Mouse (Mus musculus) large intestine, adult 2 months (tissue): Measurements from ENCODE around the gene Tmod1. TPM values are rescaled to one million over a fixed set of nuclear protein-coding genes. Genes with fewer than 3 reads are reported as not detected.

ENCODE experiments used
- DNase-seq: peaks from one replicate; pipeline ENCODE4 v3.0.0-alpha.2; 2012; ENCODE audit warnings: low read depth, low spot score
- WGBS: fragments of 180-500 bp; shearing (Covaris S2); methylation state at CpG from one replicate; pipeline ENCODE4 v1.1.7; 2018; 5-methylcytosine and 5-hydroxymethylcytosine counted together
- polyA plus RNA-seq: library from polyadenylated mRNA; depleted of rRNA; stranded (reverse); fragments of >200 nt; gene quantifications from 2 replicates; pipeline ENCODE4 v1.2.3, GENCODE M21; 2012; rRNA removed

The Tmod1 gene
- 2.2 and 2.3 TPM in 2 replicates for polyA plus RNA-seq

DNA sequence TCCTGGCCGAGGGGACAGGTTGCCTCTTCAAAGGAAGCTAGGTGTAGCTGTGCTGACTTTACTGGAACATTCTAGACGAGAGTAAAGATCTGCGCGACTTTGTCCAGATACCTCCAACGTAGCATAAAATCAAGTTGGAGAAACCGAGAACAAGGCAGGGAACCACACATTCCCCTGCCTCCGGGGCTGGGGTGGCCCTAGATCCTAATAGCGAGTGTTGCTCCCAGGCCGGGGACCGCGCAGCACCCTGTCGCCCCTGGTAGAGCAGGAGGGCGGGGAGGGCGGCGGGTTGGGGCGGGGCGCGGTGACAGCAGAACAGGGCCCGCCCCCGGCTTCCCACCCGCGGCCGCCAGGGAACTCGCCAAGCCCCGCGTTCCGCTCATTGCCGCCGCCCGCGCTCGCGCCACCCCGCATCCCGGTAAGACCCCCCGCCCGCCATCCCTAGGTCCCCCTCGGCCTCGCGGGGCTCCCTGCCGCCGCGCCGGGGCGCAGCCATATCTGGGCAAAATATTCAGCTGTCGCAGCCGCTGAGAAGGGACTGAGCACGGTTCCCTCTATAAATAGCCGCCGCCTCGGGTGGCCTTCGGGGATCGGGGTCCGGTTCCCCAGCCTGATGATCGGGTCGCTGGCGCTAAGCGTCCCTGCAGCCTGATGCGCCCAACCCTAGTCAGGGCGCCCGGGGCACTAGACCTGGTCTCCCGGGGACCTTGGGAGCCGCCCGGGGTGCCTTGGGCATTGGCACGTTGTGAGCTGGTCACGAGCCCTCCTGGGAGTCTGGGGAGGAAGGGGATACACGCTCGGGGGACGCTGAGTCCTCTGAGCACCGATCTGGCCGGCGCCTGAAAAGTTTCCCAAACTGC, at the start of gene Tmod1:
Gene Tmod1, plus strand, starts transcription at position 44 of the 860 bp plus-strand sequence.
- peak; percentile 7 for DNase-seq
- 1% methylated on average over 72 of the region's 72 CpGs for WGBS

DNA sequence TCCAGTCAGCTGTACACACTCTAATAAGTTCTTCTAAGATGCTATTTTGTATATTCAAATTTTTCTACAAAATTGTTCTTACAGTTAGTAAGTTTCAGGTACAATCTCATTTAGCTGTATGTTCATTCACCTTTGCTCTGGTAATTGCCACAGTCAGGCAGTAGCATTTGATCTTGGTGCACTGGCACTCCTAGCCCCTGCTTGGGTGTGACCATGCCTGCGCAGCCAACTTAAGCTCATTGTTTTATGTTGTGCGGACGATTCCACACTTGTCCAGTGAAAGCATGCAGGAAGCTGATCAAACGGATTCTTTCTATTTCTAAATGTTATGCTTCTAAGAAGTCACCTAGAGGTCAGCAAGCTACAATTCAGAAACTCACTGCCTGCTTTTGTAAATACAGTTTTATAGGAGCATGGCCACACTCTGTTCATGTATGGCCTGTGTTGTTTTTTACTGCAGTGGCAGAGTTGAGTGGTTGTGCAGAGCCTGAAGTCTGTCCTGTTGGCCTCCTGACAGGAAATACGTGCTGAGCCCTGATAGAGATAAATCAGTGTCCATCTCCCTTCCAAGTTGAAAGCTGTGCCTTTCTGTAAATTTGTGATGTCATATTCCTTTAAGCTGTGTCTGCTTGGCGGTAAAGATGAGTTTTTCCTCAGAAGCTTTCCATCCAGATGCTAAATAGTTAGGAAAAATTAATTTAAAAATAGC, 48.2 kb upstream of the Tmod1 start:
- 35% methylated on average over 6 of the region's 6 CpGs for WGBS
- no peak for DNase-seq

- 94% methylated on average over 4 of the region's 4 CpGs for WGBS
- no peak for DNase-seq
These were observed 40.2 kb upstream of the Tmod1 start for GRCm38 (mm10) chr4:45998536-45998935.

GRCm38 (mm10) chr4:46008142-46008793, 30.5 kb upstream of the Tmod1 start:
- no peak for DNase-seq
- 84% methylated on average over 5 of the region's 5 CpGs for WGBS

- no peak for DNase-seq
- WGBS: 93% methylated on average over 2 of the region's 2 CpGs
These were observed 27.0 kb upstream of the Tmod1 start for GRCm38 (mm10) chr4:46011698-46012097.

DNA sequence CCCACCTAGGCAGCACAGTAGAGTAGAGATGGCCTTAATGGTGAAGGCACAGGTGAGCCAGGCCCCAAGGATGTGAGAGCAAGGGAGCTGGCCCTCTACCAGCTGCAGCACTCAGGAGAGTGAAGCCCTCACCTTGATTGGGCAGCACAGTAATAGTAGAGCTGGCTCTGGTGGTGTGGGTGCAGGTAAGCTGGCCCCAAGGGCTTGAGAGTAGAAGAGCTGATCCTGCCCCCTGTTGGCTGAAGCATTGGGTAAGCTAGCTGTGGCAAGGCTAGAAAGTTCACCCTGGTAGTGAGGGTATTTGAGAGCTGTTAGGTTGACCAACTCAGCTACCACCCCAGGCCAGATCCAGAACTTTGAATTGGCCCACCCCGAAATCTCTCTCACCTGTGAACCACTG, 23.1 kb upstream of the Tmod1 start:
- no peak for DNase-seq
- 90% methylated on average over 1 of the region's 1 CpGs for WGBS

DNA sequence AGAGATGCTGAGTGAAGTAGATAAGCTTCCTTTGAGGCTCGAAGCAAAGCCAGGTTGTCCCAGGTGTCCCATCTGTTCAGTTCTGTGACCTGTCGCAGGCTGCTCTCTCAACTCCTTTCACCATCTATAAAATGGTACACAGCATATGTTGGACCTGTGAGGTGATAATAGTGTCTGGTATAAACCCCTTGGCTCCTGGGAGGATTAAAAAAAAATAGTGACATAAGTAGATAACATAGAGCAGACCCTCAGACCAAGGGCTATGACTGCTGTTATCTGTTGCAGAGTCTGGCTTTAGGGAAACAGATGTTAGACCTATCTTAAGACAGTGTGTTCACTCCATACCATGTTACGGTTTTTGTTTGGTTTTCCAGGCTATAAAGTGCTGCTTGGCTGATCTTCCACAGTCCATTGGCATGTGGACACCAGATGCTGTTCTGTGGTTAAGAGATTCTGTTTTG, 15.7 kb upstream of the Tmod1 start:
- WGBS: 58% methylated on average over 3 of the region's 3 CpGs

GRCm38 (mm10) chr4:46025893-46026292, 12.8 kb upstream of the Tmod1 start:
- 66% methylated on average over 7 of the region's 7 CpGs for WGBS
- no peak for DNase-seq

More for the DNA sequence above, 15.7 kb upstream of the Tmod1 start:
- no peak for DNase-seq

DNA sequence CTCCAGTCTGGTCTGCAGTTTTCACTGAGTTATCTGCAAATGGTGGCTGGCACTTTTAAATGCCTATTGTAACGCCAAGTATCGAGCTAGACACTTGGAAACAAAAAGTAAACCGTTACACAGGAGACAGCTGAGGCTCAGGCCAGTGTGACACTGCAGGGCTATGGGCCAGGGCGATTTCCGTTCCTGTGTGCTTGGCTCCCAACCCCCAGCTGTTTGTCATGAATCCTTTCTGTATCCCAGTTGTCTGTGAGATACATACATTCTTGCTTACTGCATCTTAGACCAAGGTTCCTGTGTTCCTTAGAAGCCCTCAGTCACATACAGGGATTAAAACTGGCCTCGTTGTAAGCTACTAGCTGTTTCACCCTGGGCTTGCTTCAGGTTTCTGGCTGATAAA, 10.5 kb upstream of the Tmod1 start:
- 72% methylated on average over 6 of the region's 6 CpGs for WGBS

DNA sequence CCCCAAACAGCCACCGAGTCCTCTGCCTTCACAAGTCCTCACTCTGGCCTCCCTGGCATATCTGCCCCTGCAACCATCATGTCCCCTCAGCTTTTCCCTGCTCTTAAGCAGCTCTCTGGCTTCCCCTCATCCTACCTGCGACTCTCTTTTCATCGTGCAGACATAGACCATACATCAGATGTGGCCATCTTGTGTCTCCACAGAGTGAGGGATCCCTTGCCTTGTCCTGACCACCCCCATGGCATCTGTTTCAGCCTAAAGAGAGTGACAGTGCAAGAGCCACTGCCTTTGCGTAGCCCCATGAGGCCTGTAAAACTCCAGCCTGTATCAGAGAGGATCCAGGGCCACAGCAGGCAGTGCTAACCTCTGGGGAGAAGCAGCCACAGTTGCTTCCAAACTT, 10.0 kb upstream of the Tmod1 start:
- WGBS: 85% methylated on average over 4 of the region's 4 CpGs
- DNase-seq: no peak

More for the DNA sequence above, 10.5 kb upstream of the Tmod1 start:
- DNase-seq: no peak

DNA sequence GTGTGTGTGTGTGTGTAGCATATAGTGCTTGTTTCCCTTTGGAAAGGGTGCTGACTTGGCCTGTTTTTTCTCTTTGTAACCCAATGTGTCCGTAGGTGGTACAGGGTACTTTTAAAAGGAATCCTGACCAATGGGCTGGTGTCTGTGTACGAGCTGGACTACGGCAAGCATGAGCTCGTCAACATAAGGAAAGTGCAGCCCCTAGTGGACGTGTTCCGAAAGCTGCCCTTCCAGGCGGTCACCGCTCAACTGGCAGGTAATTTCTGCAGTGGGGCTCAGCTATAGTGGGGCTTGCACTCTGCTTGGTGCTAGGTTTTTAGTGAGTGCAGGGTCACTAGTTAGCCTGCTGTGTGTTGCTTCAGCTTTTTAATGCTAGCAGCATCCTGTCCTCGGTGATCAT, 9.2 kb upstream of the Tmod1 start:
- WGBS: 59% methylated on average over 9 of the region's 9 CpGs
- DNase-seq: no peak

DNA sequence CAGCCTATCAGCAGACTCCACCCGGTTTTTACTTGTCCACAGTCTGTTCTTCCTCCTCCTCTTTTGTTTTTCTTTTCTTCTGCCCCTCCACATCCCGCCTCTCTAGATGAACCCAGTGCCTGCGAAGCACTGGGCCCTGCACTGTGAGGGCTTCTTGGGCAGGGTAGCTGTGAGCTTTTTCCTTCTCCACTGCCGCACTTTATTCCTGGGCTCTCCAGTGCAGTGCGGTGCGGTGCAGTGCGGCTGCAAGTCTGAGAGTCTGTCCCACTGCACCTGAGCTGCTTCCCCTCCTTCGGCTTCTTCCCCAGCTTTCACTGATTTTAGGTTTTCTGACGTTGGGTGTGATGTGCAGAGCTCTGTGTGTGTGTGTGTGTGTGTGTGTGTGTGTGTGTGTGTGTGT, 6.3 kb upstream of the Tmod1 start:
- WGBS: 79% methylated on average over 9 of the region's 9 CpGs

GRCm38 (mm10) chr4:46033197-46033596, 5.5 kb upstream of the Tmod1 start:
- DNase-seq: no peak
- 76% methylated on average over 2 of the region's 2 CpGs for WGBS

More for the DNA sequence above, 6.3 kb upstream of the Tmod1 start:
- no peak for DNase-seq

DNA sequence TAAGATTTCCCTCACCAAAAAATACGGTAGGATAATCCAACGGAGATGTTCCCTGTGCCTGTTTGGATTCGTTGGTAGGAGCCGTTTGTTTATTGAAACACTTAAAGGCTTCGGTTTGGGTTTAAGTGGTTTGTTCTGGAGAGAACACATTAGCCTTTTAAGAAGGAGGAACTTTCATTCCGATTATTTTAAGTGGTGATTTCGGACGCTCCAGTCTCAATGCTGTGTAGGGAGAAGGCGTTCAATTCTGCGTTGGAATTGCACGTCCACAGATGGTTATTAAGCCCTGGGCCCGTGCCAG, 194 bp upstream of the Tmod1 start:
- WGBS: 3% methylated on average over 12 of the region's 12 CpGs
- DNase-seq: no peak

DNA sequence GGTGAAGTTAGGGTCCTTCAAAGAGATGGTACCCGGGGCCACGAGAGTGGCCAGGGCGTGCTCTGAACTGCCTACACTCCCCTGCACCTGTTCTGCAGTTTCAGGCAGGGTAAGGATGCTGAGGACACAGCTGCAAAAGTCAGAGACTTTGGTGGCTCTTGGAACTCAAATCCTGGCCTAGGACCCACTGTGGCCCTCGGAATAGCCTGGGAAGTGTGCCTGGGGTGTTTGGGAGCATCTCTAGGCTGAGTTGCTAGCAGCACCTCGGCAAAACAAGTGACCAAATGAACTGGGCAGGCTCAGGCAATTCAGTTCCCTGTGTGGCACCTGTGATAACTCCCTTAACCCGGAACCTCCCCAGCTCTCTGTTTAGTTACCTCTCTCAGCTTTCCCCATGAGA, 1.2 kb downstream of the Tmod1 start:
- no peak for DNase-seq
- 12% methylated on average over 6 of the region's 6 CpGs for WGBS

- no peak for DNase-seq
- 14% methylated on average over 9 of the region's 9 CpGs for WGBS
These were observed 2.0 kb downstream of the Tmod1 start for GRCm38 (mm10) chr4:46040594-46041192.

DNA sequence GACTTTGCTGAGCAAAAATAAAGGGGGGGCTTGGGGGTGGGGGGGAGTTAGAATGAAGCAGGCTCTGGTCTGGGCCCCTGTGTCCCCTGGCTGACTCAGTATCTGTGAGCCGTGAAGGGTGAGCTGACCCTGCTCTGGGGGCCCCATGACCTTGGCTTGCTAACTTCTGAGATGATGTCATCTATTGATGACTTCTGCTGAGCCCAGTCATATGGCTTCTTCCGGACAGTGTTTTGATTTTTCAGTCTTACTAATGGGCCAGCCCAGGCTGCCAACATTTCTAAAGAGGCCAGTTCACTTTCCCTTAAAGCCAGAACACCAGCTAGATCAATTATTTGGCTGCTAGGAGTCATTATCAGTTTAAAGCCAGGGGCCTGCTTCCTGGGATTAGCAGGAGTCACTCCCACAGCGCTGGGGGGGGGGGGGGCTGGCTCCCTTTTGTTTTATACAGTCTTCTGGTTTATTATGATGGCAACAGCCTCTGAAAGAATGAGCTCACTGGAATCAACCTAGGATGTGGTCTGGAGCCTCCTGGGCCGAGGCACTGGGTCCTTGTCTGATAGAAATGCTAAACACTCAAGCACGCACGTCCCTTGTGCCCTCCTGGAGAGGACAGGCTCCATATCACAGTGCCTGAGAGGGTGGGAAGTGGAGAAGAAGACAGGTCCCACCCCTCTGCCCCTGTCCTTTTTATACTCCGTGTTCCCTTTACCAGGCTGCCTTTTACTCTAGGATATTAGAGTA, 3.2 kb downstream of the Tmod1 start:
- DNase-seq: no peak
- WGBS: 55% methylated on average over 7 of the region's 7 CpGs

DNA sequence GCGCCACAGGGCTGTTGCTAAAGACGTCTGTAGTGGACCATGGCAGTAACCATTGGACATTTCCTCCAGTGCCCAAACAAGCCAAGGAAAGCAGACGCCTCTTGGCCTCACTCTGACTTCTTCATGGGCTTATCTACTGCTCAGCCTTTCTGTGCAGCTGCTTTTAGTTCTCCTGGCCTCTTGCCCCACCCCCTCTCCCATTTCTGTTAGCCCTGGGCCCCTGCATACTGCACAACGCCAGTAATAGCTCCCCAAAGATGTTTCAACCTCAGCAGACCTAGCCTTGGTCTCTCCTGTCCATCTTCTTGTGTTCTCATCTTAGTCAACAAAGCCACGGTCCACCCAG, 3.7 kb downstream of the Tmod1 start:
- DNase-seq: no peak
- WGBS: 48% methylated on average over 5 of the region's 5 CpGs

- WGBS: 64% methylated on average over 8 of the region's 8 CpGs
- no peak for DNase-seq
These were observed 4.6 kb downstream of the Tmod1 start for GRCm38 (mm10) chr4:46043361-46043760.

GRCm38 (mm10) chr4:46047971-46048370, 9.2 kb downstream of the Tmod1 start:
- WGBS: 61% methylated on average over 4 of the region's 4 CpGs
- no peak for DNase-seq
